Mouse (Mus musculus) B cell, adult 2 months (primary cell): ENCODE results near the gene Eml2.

ENCODE experiments used
- DNase-seq, 2 experiments: peaks; one replicate each; pipeline ENCODE4 v3.0.0; 2022

Gene Eml2

DNA sequence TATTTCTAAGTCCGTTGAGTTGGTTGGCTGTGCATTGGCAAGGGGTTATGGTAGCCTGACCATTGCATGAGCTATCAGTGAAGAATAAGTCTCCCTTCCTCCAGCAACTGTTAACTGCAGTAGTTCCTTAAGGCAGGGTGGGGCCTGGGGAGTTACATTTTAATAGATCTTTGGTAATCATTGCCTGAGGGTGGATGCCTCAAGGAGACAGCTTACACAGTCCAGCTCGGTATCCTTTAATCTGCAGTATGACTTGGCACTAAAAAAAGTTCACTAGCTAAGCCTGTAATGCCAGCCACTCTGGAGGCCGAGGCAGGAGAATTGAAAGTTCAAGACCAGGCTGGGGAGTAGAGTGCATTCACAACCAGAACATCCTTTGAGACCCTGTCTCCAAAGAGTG is 55.6 kb downstream of the Eml2 start:
- no peak for DNase-seq

DNA sequence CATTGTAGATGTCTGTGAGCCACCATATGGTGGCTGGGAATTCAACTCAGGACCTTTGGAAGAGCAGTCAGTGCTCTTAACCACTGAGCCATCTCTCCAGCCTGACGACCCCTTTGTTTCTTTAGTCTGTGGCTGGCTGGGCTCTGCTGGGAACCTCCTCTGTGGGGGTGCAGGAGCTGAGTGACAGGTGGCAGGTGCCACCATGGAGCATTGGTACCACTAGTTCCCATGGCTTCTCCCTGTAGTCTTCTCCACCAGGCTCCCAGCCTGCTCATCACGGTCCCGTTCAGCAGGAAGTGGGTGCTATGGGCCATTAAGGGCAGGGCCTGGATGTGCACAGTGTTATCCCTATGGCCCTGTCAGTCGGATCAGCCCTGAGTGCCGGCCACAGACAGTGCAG is 58.4 kb downstream of the Eml2 start:
- DNase-seq = no peak

DNA sequence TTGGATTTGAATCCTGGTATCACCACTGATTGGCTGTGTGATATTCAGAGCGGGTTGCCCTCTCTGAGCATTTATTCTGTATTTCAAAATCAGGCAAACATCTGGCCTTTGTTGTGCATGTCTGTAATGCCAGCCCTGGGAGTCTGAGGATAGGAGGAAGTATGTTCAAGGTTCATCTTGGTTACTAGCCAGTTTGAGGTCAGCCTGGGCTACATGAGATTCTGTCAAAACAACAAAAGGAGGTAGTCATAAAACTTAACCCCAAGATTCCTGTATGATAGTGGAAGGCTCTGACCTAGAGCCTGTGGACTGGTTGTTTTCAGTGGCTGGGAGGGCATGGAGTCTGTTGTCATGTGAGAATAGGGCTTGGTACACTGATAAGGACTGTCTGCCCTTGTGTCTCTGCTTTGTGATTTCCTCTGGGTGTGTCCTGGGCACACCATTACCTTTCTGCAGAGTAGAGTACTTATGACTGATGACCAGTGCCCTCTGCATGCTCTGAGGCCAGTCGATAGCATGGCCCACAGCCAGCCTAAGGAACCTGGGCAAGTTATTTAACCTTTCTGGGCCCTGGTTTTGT is 59.0 kb downstream of the Eml2 start:
- DNase-seq = no peak

DNA sequence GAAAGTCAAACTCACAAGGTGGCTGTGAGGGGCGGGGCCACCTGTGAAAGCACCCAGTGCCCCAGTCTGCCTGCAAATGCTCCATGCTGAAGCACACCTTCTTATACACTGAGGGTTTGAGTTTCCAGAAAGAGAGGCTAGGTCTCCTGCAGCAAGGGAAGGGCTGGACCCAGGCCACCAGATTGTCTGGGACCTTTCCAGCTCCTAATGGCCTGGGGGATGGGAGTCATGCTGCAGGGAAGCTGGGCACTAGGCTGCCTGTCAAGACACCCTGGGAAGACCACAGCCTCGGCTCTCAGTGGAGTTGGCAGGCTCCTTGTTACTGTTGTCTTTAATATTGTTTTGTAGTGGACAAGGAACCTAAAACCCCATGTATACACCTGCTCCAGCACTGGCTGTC is 60.2 kb downstream of the Eml2 start:
- DNase-seq = no peak

DNA sequence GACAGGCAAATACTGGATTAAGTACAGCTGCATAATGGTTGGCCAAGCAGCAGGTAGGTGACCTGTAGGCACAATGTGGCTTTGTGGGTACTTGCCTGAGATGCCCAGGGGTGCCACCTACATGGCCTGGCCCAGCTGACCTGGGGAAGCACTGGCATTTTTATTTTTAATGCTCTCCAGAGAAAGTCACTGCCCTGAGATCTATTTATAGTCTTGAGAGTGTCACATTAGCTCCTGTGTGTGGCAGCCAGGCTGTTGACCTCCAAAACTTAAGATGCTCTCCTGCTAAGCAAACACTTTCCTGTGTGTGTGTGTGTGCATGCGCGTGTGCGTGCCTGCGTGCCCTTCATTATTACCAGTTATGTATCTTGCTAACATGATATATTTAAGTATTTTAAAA is 62.1 kb downstream of the Eml2 start:
- DNase-seq = no peak

DNA sequence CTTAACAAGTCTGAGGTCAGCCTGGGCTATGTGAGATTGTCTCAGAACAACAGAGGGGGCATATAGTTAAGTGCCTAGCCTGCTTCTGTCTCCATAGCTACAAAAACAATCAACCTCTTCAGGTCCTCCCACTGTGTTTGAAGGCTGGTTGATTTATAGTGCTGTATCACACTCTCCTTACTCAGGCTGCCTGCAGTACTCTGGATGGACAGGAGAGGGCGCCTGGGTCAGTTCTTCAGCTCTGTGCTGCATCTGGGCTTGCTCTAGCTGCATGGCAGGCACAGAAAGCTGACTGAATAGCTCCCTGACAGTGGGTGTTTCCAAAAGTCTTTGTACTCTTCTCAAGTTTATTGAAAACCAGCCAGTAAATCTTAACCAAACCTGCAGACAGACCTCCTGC is 63.2 kb downstream of the Eml2 start:
- DNase-seq = peak; percentile 93 to 94

DNA sequence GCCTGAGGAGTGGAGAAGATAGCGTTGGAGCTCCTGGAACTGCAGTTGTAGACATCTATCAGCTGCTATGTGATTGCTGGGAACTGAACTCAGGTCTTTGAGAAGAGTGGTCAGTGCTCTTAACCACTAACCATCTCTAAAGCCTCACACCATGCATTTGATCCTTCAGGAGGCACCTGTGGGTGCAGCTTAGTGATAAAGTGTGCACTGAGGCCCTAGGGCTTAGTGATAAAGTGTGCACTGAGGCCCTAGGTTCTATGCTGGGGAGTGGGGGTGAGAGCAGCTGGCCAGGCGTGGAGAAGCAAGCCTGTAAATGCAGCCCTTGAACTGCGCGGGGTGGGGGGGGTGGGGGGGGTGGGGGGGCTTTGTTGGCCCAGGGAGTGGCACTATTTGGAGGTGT is 63.8 kb downstream of the Eml2 start:
- DNase-seq = no peak

DNA sequence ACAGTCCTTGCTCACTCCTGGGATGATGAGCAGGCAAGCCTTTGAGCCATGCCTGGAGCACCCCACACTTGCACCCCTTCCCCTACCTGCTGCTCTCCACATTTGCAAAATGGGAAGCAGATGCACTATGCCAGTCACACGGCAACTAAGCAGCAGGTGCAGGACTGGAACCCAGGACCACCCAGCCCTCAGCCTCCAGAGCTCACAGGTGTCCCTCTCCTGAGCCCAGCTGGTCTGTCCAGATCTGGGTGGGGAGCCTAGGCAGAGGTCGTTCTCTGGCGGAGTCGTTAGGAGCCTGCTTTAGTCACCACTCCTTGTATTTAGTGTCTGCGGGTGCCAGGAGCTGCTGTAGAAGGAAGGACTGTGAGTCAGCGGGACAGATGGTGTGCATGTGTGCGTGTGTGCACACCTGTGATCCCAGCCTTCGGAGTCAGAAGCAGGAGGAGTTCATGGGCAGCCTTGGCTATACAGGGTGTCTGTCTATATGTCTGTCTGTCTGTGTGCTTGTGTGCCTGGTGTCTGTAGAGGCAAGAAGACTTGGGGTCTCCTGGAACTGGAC is 64.8 kb downstream of the Eml2 start:
- no peak for DNase-seq

DNA sequence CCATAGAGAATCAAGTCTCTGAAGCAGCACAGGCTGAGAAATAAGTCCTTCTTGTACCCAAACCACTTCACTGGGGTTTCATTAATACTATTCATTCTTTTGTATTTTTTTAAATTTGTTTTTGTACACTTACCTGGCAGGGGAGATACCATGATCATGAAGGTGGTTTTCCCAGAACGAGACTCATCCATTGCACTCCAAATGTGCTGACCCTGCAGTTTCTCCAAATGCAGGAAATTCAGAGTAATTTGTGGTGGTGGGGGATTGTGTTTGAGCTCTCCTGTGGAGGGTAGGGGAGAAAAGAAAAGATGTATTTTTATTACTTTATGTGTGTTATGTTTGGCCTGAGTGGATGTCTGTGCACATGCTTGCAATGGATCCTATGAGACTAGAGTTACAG is 65.8 kb downstream of the Eml2 start:
- no peak for DNase-seq

DNA sequence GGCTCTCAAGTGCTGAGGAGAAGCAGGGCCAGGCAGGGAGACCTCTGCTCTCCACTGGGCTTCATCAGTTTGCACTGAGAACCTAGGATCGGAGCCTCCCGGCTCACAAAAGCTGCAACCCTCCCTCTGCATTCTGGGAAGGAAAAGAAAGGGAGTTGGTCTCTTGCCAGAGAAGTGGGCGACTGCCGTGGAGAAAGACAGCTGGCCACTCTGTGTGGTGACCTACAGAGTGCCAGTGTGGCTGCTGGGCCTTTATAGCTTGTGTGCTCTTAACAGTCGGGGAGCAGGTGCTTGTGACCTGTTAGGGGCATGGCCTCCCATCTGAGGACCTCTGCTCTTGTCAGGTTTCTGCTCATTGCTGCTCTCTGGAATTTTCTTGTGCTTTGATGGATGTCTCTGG is 67.6 kb downstream of the Eml2 start:
- no peak for DNase-seq

DNA sequence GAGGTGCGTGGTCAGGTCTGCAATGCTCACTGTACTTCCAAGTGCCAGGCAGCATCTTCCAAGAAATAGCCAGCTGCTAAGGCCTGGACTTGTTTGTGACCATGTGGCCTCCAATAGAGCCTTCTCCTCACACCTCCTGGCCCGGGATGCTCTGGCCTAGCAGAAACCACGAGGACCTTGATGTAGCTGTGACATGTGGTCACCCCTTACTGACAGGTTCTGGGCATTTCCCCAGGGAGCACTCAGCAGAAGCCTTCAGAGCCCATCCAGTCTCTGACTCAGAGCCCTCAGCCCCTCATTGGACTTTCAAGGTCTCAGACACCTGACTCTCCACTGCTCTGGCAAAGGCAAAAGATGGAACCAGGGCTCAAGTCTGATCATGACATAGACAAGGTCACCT is 68.9 kb downstream of the Eml2 start:
- no peak for DNase-seq

DNA sequence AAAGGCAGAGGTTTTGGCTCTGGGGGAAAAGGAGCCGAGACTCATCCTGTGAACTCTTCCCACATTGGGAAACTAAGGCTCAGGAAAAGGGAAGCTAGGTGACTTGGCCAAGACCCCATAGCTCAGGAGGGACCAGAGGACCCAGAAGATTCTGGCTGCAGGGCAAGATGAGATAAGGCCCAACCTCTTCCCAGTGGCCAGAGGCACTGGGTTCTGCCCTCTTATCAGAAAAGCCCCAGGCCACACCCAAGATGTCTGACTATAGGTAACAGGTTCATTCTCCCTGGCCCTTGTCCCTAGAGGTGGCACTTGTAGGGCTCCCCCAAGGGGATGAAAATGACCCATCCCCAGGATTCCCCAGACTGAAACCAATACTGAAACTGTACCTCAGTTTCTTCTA is 70.6 kb downstream of the Eml2 start:
- no peak for DNase-seq

DNA sequence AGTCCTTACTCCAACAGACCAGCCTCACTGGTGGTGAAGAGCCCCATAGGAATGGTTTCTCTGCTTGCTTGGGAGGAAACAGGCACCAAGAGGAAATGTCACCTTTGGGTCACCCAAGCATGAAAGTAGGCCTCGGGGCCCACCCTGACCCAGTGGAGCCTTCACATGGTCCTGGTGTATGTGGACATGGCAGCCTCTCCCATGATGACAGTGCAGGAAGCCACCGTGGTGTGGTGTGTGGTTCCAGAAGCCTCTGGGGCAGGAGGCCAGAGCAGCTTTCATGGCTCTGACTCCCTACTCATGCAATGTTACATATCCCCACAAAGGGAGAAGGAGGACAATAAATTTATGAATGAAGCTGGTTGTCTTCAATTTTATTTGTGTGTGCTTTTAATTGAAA is 71.3 kb downstream of the Eml2 start:
- DNase-seq = peak in 1 of 2 experiments; percentile 16

DNA sequence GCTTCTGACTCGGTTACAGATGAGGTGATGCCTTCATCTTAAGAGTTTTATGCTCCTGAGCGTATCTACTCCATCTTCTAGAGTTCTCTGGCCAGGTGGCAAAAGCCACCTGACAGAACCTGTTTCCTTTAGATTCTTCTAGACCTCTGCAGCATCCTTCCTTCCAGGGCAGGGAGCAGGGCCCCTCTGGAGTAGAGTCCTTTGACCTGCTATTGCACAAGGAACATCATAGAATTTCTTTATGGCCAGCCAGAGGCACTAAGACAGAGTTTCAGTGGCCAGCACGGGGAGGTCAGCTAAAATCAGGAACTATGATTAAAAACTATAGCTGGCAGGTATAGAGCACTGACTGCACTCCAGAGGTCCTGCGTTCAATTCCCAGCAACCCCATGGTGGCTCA is 75.9 kb downstream of the Eml2 start:
- DNase-seq = no peak

DNA sequence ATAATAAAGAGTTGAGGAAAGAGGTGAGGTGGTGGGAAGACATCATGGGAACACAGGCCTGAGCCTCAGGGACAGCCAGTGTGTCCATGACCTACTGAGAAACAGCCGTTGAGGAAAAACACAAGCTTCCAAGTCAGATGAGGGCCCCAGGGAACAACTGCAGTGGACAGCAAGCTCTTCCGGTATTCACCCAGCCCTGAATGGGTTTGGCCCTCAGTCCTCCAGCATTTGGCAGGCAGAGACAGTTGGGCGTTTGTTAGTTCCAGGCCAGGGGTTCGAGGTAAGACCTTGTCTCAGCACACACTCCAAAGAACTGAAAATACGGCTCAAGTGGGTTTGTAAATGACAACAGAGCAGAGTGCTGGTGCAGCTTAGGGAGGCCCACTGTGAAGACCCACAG is 77.2 kb downstream of the Eml2 start:
- no peak for DNase-seq

DNA sequence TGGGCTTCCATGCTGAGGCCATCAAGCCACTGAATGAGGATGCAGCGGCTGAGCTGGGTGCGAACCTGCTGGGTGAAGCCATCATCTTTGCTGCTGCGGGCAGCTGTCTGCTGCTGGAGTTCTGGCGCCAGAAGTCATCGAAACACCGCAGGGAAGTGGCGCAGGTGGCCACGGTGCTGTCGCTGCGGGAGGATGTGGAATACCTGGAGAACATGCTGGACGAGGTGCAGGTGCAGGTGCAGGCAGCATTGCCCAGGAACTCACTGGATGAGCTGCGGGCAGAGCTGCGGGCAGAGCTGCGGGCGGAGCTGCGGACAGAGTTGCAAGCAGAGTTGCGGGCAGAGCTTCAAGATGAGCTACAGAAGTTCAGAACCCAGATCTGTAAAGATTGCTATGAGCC is 79.2 kb downstream of the Eml2 start:
- DNase-seq = no peak
